Mouse (Mus musculus): ENCODE measurements around the gene Cept1.

DNA sequence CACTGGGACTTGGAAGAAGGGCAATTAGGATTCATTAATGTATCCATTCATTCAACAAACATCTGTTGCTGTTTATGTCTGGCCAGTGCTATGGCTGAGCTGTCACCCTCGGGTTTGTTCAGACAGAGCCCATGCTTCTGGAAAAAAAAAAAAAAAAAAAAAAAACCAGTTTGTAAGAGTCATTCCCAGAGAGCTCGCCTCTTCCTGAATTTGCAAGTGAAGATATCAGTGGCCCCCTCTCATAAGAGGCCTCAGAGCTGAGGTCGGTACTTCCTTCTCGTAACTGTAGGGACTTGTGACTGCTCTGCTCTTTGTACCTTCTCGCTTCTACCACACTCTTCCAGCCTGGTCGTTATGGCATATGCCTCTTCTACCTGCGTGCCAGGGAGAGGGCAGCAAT is 64.3 kb downstream of the Cept1 start:
- TF ChIP-seq USF1 (IDR thresholded peaks at IDR 0.05; ENCODE audit: low read depth) (no peak), POLR2AphosphoS2 (IDR thresholded peaks at IDR 0.05; ENCODE audit: insufficient read length, low read depth) (no peak), POLR2A (IDR thresholded peaks at IDR 0.05; ENCODE audit: insufficient read length, low read depth) (no peak), E2F4 (IDR thresholded peaks at IDR 0.05; ENCODE audit: insufficient read depth) (no peak), MAX (IDR thresholded peaks at IDR 0.05; ENCODE audit: low read depth) (no peak), MYOG (IDR thresholded peaks at IDR 0.05; ENCODE audit: control insufficient read depth in 1 of 3, insufficient read depth in 1 of 3, insufficient read length in 2 of 3, low read depth in 2 of 3) (no peak), REST (IDR thresholded peaks at IDR 0.05; ENCODE audit: insufficient read depth, insufficient read length) (no peak), TCF12 (IDR thresholded peaks at IDR 0.05; ENCODE audit: insufficient read depth, poor library complexity, severe bottlenecking) (no peak), CEBPB (IDR thresholded peaks at IDR 0.05; ENCODE audit: insufficient read depth, poor library complexity, severe bottlenecking) (no peak)
